Mouse (Mus musculus) spleen, postnatal 4 days (tissue): ENCODE measurements around the gene Sema4d.

Experiments
- DNase-seq, 2 experiments: peaks; one replicate each; pipeline ENCODE4 v3.0.0; 2022; ENCODE audit warnings: low spot score in 2 of 2

Gene Sema4d

GRCm38 (mm10) chr13:51727364-51727763 is 66.2 kb downstream of the Sema4d start:
- DNase-seq, result no peak

GRCm38 (mm10) chr13:51725926-51726574 is 67.5 kb downstream of the Sema4d start:
- DNase-seq, result no peak

GRCm38 (mm10) chr13:51725446-51725845 is 68.1 kb downstream of the Sema4d start:
- DNase-seq, result no peak

GRCm38 (mm10) chr13:51724566-51724965 is 69.0 kb downstream of the Sema4d start:
- no peak for DNase-seq

- DNase-seq, result no peak
Observed at GRCm38 (mm10) chr13:51723114-51723513, 70.4 kb downstream of the Sema4d start.

GRCm38 (mm10) chr13:51720556-51720955 is 73.0 kb downstream of the Sema4d start:
- DNase-seq, result no peak

- DNase-seq, result no peak
Observed at GRCm38 (mm10) chr13:51719256-51719655, 74.3 kb downstream of the Sema4d start.

GRCm38 (mm10) chr13:51716350-51717263 is 76.9 kb downstream of the Sema4d start:
- DNase-seq, result no peak

GRCm38 (mm10) chr13:51712022-51712421 is 81.5 kb downstream of the Sema4d start:
- no peak for DNase-seq

- DNase-seq, result peak; percentile 48 to 73
Observed at GRCm38 (mm10) chr13:51710738-51711137, 82.8 kb downstream of the Sema4d start.

- DNase-seq, result no peak
Observed at GRCm38 (mm10) chr13:51705882-51706854, 87.4 kb downstream of the Sema4d start.

- DNase-seq, result no peak
Observed at GRCm38 (mm10) chr13:51703893-51704292, 89.7 kb downstream of the Sema4d start.

- peak; percentile 41 to 64 for DNase-seq
Observed at GRCm38 (mm10) chr13:51698318-51698717, 95.2 kb downstream of the Sema4d start.

- no peak for DNase-seq
Observed at GRCm38 (mm10) chr13:51697897-51698296, 95.7 kb downstream of the Sema4d start.

GRCm38 (mm10) chr13:51697455-51697854 is 96.1 kb downstream of the Sema4d start:
- DNase-seq, result peak in 1 of 2 experiments; percentile 64

GRCm38 (mm10) chr13:51696481-51696880 is 97.1 kb downstream of the Sema4d start:
- DNase-seq, result no peak

- no peak for DNase-seq
Observed at GRCm38 (mm10) chr13:51688688-51689087, 104.9 kb downstream of the Sema4d start.

GRCm38 (mm10) chr13:51686966-51687365 is 106.6 kb downstream of the Sema4d start:
- DNase-seq, result peak in 1 of 2 experiments; percentile 64

GRCm38 (mm10) chr13:51685290-51685966 is 108.1 kb downstream of the Sema4d start:
- no peak for DNase-seq

- DNase-seq, result no peak
Observed at GRCm38 (mm10) chr13:51681634-51682033, 111.9 kb downstream of the Sema4d start.

- no peak for DNase-seq
Observed at GRCm38 (mm10) chr13:51681076-51681475, 112.5 kb downstream of the Sema4d start.
